27 mouse cellular contexts compared by ENCODE assay signal in the genomic region with DNA sequence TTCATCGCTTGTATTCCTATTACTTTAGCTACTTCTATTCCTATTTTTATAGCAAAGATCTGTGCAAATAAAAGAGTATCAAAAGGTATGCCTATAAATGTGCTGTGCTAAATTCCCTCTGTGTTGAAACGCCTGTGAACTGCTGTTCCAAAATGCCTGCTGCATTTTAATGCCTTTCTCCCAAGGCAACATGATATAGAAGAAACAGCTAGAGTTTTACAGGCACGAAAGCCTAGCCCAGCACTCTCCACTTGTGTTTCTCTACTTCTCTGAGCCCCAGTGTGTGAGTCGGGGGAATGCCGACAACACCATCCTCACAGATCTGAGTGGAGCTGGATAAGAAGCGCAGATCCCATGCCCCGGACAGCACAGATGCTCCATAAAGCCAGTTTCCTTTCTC.
A peak's percentile ranks its signal among the peaks of the same experiment; 100 is the strongest.
DNase-seq lines count a peak whose midpoint lies in the region; ATAC-seq lines count a peak whose summit lies in the region.
"Had no signal": no experiment of that assay in that cellular context is flagged by ENCODE, and none has a peak within 500 bp of the region (broad histone marks: within the 10 kb centered on the region; RNA-seq: fewer than 3 reads in every experiment).

No protein-coding gene starts in this region.

- no peaks in the 10 kb centered on the region for H3K9me3 ChIP-seq in hindbrain, embryonic 13.5 days
- no peaks in the 10 kb centered on the region for H3K9me3 ChIP-seq in hindbrain, embryonic 11.5 days (ENCODE audit: control insufficient read depth, low read length)
- H3K9me3 ChIP-seq in midbrain, embryonic 14.5 days (ENCODE audit: control insufficient read depth, low read length), result no peaks in the 10 kb centered on the region
- no peaks in the 10 kb centered on the region for H3K9me3 ChIP-seq in midbrain, embryonic 16.5 days (replicated peaks; ENCODE audit: control insufficient read depth, low read length, poor library complexity, severe bottlenecking)
- no peaks in the 10 kb centered on the region for H3K9me3 ChIP-seq in limb, embryonic 13.5 days
- no peaks in the 10 kb centered on the region for H3K9me3 ChIP-seq in limb, embryonic 15.5 days
- H3K9me3 ChIP-seq: G1E; heart, embryonic 10.5 days; heart, embryonic 13.5 days; hindbrain, embryonic 12.5 days had no signal

- DNase-seq in hindbrain, embryonic 11.5 days (ENCODE audit: low spot score), result no peak
- DNase-seq in midbrain, embryonic 14.5 days, result peak; percentile 24
- DNase-seq in spleen, postnatal 4 days (ENCODE audit: low spot score in 2 of 2), result no peak
- DNase-seq: adrenal gland, postnatal 10 days; adrenal gland, postnatal 36 days; B cell, adult 2 months; cerebellum, adult 18-20 months; cerebellum, adult 9-10 months; cerebellum, postnatal 14 days; forebrain, postnatal 0 days; gastrocnemius, postnatal 10 days; gastrocnemius, postnatal 36 days; heart, adult 2 months; heart, postnatal 14 days; heart, postnatal 4 days had no signal

- H3K36me3 ChIP-seq in hindbrain, embryonic 13.5 days, result no peaks in the 10 kb centered on the region
- no peaks in the 10 kb centered on the region for H3K36me3 ChIP-seq in hindbrain, embryonic 11.5 days (ENCODE audit: control insufficient read depth, insufficient read depth, low read length)
- no peaks in the 10 kb centered on the region for H3K36me3 ChIP-seq in midbrain, embryonic 14.5 days (ENCODE audit: control insufficient read depth, insufficient read depth, low read length)
- no peaks in the 10 kb centered on the region for H3K36me3 ChIP-seq in midbrain, embryonic 16.5 days (ENCODE audit: control insufficient read depth, insufficient read depth, low read length)
- H3K36me3 ChIP-seq in limb, embryonic 13.5 days, result no peaks in the 10 kb centered on the region
- no peaks in the 10 kb centered on the region for H3K36me3 ChIP-seq in limb, embryonic 15.5 days
- H3K36me3 ChIP-seq: G1E; heart, embryonic 10.5 days; heart, embryonic 13.5 days; hindbrain, embryonic 12.5 days had no signal

- H3K27ac ChIP-seq in hindbrain, embryonic 13.5 days, result peak overlapping the region; percentile 10; the same call in 1 of the 2 replicates
- H3K27ac ChIP-seq in hindbrain, embryonic 11.5 days (ENCODE audit: low read depth, low read length), result no peak overlapping the region
- 0 out of 2 replicates have a peak overlapping the region, but pooled peaks have one; percentile 52 for H3K27ac ChIP-seq in midbrain, embryonic 14.5 days (replicated peaks; ENCODE audit: low read depth, low read length)
- no peak overlapping the region for H3K27ac ChIP-seq in midbrain, embryonic 16.5 days (ENCODE audit: low read length)
- no peak overlapping the region for H3K27ac ChIP-seq in limb, embryonic 13.5 days
- no peak overlapping the region for H3K27ac ChIP-seq in limb, embryonic 15.5 days
- H3K27ac ChIP-seq: heart, adult 2 months; heart, embryonic 10.5 days; heart, embryonic 13.5 days; hindbrain, embryonic 12.5 days had no signal

- H3K27me3 ChIP-seq in hindbrain, embryonic 13.5 days, result no peaks in the 10 kb centered on the region
- H3K27me3 ChIP-seq in hindbrain, embryonic 11.5 days (ENCODE audit: control insufficient read depth, insufficient read depth, low read length), result no peaks in the 10 kb centered on the region
- no peaks in the 10 kb centered on the region for H3K27me3 ChIP-seq in midbrain, embryonic 14.5 days (ENCODE audit: control insufficient read depth, insufficient read depth, low read length)
- no peaks in the 10 kb centered on the region for H3K27me3 ChIP-seq in midbrain, embryonic 16.5 days (ENCODE audit: control insufficient read depth, insufficient read depth, low read depth, low read length)
- no peaks in the 10 kb centered on the region for H3K27me3 ChIP-seq in limb, embryonic 13.5 days
- H3K27me3 ChIP-seq in limb, embryonic 15.5 days, result no peaks in the 10 kb centered on the region
- H3K27me3 ChIP-seq: CH12.LX; heart, embryonic 13.5 days; hindbrain, embryonic 12.5 days; Patski had no signal

- H3K4me1 ChIP-seq in hindbrain, embryonic 13.5 days (replicated peaks), result peaks cover 4% of the 10 kb centered on the region; the same call in 1 of the 2 replicates
- no peaks in the 10 kb centered on the region for H3K4me1 ChIP-seq in hindbrain, embryonic 11.5 days (replicated peaks; ENCODE audit: control insufficient read depth, insufficient read depth, low read length)
- no peaks in the 10 kb centered on the region for H3K4me1 ChIP-seq in midbrain, embryonic 14.5 days (ENCODE audit: control insufficient read depth, insufficient read depth, low read length)
- peaks cover 9% of the 10 kb centered on the region for H3K4me1 ChIP-seq in midbrain, embryonic 16.5 days (ENCODE audit: control insufficient read depth, insufficient read depth, low read length)
- peaks cover 11% of the 10 kb centered on the region for H3K4me1 ChIP-seq in limb, embryonic 13.5 days
- H3K4me1 ChIP-seq in limb, embryonic 15.5 days, result no peaks in the 10 kb centered on the region
- H3K4me1 ChIP-seq: heart, embryonic 10.5 days; heart, embryonic 13.5 days; hindbrain, embryonic 12.5 days had no signal

- H3K9ac ChIP-seq in hindbrain, embryonic 13.5 days, result no peak overlapping the region
- no peak overlapping the region for H3K9ac ChIP-seq in hindbrain, embryonic 11.5 days (ENCODE audit: low read depth, low read length)
- H3K9ac ChIP-seq in midbrain, embryonic 14.5 days (replicated peaks; ENCODE audit: low read length), result no peak overlapping the region
- H3K9ac ChIP-seq in midbrain, embryonic 16.5 days (ENCODE audit: low read depth, low read length), result no peak overlapping the region
- no peak overlapping the region for H3K9ac ChIP-seq in limb, embryonic 13.5 days
- H3K9ac ChIP-seq in limb, embryonic 15.5 days, result no peak overlapping the region
- H3K9ac ChIP-seq: forebrain, postnatal 0 days; heart, embryonic 13.5 days; hindbrain, embryonic 12.5 days had no signal

- H3K4me2 ChIP-seq in hindbrain, embryonic 13.5 days, result no peak overlapping the region
- no peak overlapping the region for H3K4me2 ChIP-seq in hindbrain, embryonic 11.5 days (replicated peaks; ENCODE audit: low read depth, low read length)
- no peak overlapping the region for H3K4me2 ChIP-seq in midbrain, embryonic 14.5 days (ENCODE audit: low read length)
- H3K4me2 ChIP-seq in midbrain, embryonic 16.5 days (ENCODE audit: low read length), result no peak overlapping the region
- H3K4me2 ChIP-seq in limb, embryonic 13.5 days (replicated peaks), result peak overlapping the region; percentile 44
- no peak overlapping the region for H3K4me2 ChIP-seq in limb, embryonic 15.5 days
- H3K4me2 ChIP-seq: heart, embryonic 13.5 days; hindbrain, embryonic 12.5 days had no signal

- no peak overlapping the region for H3K4me3 ChIP-seq in hindbrain, embryonic 13.5 days
- no peak overlapping the region for H3K4me3 ChIP-seq in hindbrain, embryonic 11.5 days (ENCODE audit: low read depth, low read length)
- H3K4me3 ChIP-seq in midbrain, embryonic 14.5 days (replicated peaks; ENCODE audit: low read depth, low read length), result no peak overlapping the region
- no peak overlapping the region for H3K4me3 ChIP-seq in midbrain, embryonic 16.5 days (ENCODE audit: low read depth, low read length)
- H3K4me3 ChIP-seq in limb, embryonic 13.5 days, result no peak overlapping the region
- no peak overlapping the region for H3K4me3 ChIP-seq in limb, embryonic 15.5 days
- H3K4me3 ChIP-seq: heart, adult 2 months; heart, embryonic 10.5 days; heart, embryonic 13.5 days; hindbrain, embryonic 12.5 days had no signal

- WGBS in hindbrain, embryonic 13.5 days, result 73% methylated on average over 7 of the region's 7 CpGs
- 81% methylated on average over 7 of the region's 7 CpGs for WGBS in hindbrain, embryonic 11.5 days
- 59% methylated on average over 7 of the region's 7 CpGs for WGBS in midbrain, embryonic 14.5 days
- 52% methylated on average over 7 of the region's 7 CpGs for WGBS in midbrain, embryonic 16.5 days
- WGBS in limb, embryonic 13.5 days, result 28% methylated on average over 7 of the region's 7 CpGs
- whole genome bisulfite sequencing in limb, embryonic 15.5 days, result 34% methylated on average over 7 of the region's 7 CpGs

- ATAC-seq in hindbrain, embryonic 13.5 days (ENCODE audit: low FRiP score), result no peak
- ATAC-seq in hindbrain, embryonic 11.5 days (ENCODE audit: low FRiP score), result no peak
- no peak for ATAC-seq in midbrain, embryonic 14.5 days (ENCODE audit: low FRiP score, low TSS enrichment)
- ATAC-seq in midbrain, embryonic 16.5 days, result no peak
- ATAC-seq in limb, embryonic 13.5 days (ENCODE audit: low FRiP score, low read depth), result peak; percentile 81
- 0 out of 2 replicates have a peak, but pooled peaks have one; percentile 24 for ATAC-seq in limb, embryonic 15.5 days (ENCODE audit: insufficient number of reproducible peaks, low FRiP score, low TSS enrichment, low read depth)
- ATAC-seq: forebrain, embryonic 14.5 days; forebrain, postnatal 0 days; hindbrain, embryonic 16.5 days; Patski had no signal

Comparison
In these comparisons a context has a peak if more than half of its experiments do, and no peak if none do; other contexts are left out.
1. H3K27ac ChIP-seq: peak in hindbrain, embryonic 13.5 days (single experiment) and midbrain, embryonic 14.5 days (single experiment); none in hindbrain, embryonic 11.5 days (single experiment), midbrain, embryonic 16.5 days (single experiment), limb, embryonic 13.5 days (single experiment) and limb, embryonic 15.5 days (single experiment).
2. ATAC-seq: peak in limb, embryonic 13.5 days (single experiment) and limb, embryonic 15.5 days (single experiment); none in hindbrain, embryonic 13.5 days (single experiment), hindbrain, embryonic 11.5 days (single experiment), midbrain, embryonic 14.5 days (single experiment) and midbrain, embryonic 16.5 days (single experiment).